Mouse (Mus musculus) midbrain, embryonic 12.5 days (tissue): ENCODE measurements around the gene Sgsm3. TPM values are rescaled to one million over a fixed set of nuclear protein-coding genes. Genes with fewer than 3 reads are reported as not detected.

Experiments
- ATAC-seq: fragments of 200-750 bp; cut with Nextera tagmentation; 2 replicates; pipeline ENCODE4 v1.8.0; 2017; ENCODE audit warnings: low read depth, moderate TSS enrichment, moderate library complexity; ENCODE audit not compliant: low FRiP score
- H3K27ac ChIP-seq: fragments of 300-500 bp; sonication (generic); replicated peaks from 2 replicates; pipeline ENCODE4 v1.5.1; 2016; ENCODE audit warnings: mild to moderate bottlenecking
- H3K27me3 ChIP-seq: fragments of 300-500 bp; sonication (generic); 2 replicates; pipeline ENCODE4 v1.6.1; 2016; ENCODE audit warnings: mild to moderate bottlenecking
- H3K36me3 ChIP-seq: fragments of 300-500 bp; sonication (generic); 2 replicates; pipeline ENCODE4 v1.6.1; 2016
- H3K4me1 ChIP-seq: fragments of 300-500 bp; sonication (generic); 2 replicates; pipeline ENCODE4 v1.6.1; 2016
- H3K4me2 ChIP-seq: fragments of 300-500 bp; sonication (generic); replicated peaks from 2 replicates; pipeline ENCODE4 v1.6.1; 2016; ENCODE audit warnings: mild to moderate bottlenecking, moderate library complexity
- H3K4me3 ChIP-seq: fragments of 300-500 bp; sonication (generic); 2 replicates; pipeline ENCODE4 v1.5.1; 2016; ENCODE audit warnings: mild to moderate bottlenecking
- H3K9ac ChIP-seq: fragments of 300-500 bp; sonication (generic); replicated peaks from 2 replicates; pipeline ENCODE4 v1.6.1; 2016; ENCODE audit warnings: mild to moderate bottlenecking, moderate library complexity
- H3K9me3 ChIP-seq: fragments of 300-500 bp; sonication (generic); 2 replicates; pipeline ENCODE4 v1.6.1; 2016; ENCODE audit warnings: mild to moderate bottlenecking
- WGBS: fragments of 180-500 bp; shearing (Covaris S2); methylation state at CpG from one replicate; pipeline ENCODE4 v1.1.7; 2016; 5-methylcytosine and 5-hydroxymethylcytosine counted together
- polyA plus RNA-seq: library from polyadenylated mRNA; unstranded; fragments of >200 nt; fragmentation: Nextera tagmentation; extraction: Ambion mirVana; gene quantifications from 2 replicates; pipeline ENCODE4 v1.2.1, GENCODE M21; 2016

Sgsm3 gene
- polyA plus RNA-seq, 1 experiment from 2014 or later, result 32.0 TPM

DNA sequence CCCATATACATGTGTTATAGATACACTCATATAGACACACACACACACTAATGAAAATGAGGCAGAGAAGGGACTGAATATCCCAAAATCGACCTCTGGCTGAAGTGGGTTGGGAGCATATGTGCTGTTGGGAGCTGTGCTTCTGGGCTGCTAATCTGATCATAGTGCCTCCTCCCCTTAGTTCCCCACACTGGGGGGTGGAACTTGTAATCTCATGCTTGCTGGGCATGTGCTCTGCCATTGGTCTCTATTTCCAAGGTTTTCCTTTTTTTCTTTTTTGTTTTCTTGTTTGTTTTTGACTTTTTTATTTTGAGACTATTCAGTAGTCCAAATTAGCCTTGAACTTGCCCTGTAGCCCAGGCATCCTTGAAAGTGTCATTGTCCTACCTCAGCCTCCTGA, 10.8 kb downstream of the Sgsm3 start:
- Histone ChIP-seq H3K9ac (no peak overlapping the region), H3K9me3 (no peaks in the 10 kb centered on the region), H3K4me2 (no peak overlapping the region), H3K27ac (no peak overlapping the region), H3K4me1 (no peaks in the 10 kb centered on the region), H3K36me3 (no peaks in the 10 kb centered on the region), H3K4me3 (no peak overlapping the region), H3K27me3 (no peaks in the 10 kb centered on the region)
- WGBS, result 59% methylated on average over 1 of the region's 1 CpGs
- no peak for ATAC-seq

DNA sequence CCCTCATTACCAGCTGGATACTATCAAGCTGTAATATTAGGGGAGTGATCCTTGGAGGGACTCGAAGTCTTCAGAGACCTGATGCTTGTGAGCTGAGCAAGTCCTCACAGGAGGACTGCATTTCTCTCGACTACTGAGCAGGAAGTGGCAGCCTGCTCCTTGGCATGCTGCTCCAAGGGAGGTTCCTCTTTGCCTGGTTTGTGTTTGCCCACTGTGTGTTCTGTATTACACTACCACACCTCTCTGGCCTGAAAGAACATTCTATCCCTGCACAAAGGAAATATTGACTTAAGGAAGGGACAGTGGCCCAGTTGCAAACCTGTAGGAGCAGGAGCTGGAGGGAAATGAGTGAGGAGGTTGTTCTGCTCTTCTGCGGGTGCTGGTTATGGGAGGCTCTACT, 12.1 kb downstream of the Sgsm3 start:
- H3K27ac ChIP-seq, result no peak overlapping the region
- H3K9me3 ChIP-seq, result no peaks in the 10 kb centered on the region
- no peak for ATAC-seq
- no peaks in the 10 kb centered on the region for H3K4me1 ChIP-seq
- H3K4me3 ChIP-seq, result no peak overlapping the region
- no peaks in the 10 kb centered on the region for H3K36me3 ChIP-seq
- H3K9ac ChIP-seq, result no peak overlapping the region
- no peaks in the 10 kb centered on the region for H3K27me3 ChIP-seq
- no peak overlapping the region for H3K4me2 ChIP-seq
- 84% methylated on average over 3 of the region's 3 CpGs for WGBS

DNA sequence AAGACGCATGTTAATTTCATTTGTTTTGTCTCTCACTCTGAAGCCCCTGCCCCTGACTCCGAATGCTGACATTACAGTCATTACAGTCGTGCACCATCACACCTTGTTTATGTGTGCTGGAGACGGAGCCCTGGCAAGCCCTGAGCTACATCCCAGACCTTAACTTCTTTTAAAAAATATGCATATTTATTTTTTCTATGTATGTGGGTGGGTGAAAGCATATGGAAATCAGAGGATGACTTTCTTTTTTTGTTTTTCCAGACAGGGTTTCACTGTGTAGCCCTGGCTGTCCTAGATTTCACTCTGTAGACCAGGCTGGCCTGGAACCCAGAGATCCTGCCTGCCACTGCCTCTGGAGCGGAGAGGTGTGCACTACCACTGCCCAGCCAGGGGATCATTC, 17.4 kb downstream of the Sgsm3 start:
- Histone ChIP-seq H3K27ac (no peak overlapping the region), H3K4me2 (no peak overlapping the region), H3K4me3 (no peak overlapping the region), H3K9ac (no peak overlapping the region), H3K9me3 (no peaks in the 10 kb centered on the region), H3K36me3 (no peaks in the 10 kb centered on the region), H3K27me3 (no peaks in the 10 kb centered on the region), H3K4me1 (0 out of 2 replicates have a peak, but pooled peaks cover under 1% of the 10 kb centered on the region)
- no peak for ATAC-seq
- WGBS, result 89% methylated on average over 5 of the region's 5 CpGs

DNA sequence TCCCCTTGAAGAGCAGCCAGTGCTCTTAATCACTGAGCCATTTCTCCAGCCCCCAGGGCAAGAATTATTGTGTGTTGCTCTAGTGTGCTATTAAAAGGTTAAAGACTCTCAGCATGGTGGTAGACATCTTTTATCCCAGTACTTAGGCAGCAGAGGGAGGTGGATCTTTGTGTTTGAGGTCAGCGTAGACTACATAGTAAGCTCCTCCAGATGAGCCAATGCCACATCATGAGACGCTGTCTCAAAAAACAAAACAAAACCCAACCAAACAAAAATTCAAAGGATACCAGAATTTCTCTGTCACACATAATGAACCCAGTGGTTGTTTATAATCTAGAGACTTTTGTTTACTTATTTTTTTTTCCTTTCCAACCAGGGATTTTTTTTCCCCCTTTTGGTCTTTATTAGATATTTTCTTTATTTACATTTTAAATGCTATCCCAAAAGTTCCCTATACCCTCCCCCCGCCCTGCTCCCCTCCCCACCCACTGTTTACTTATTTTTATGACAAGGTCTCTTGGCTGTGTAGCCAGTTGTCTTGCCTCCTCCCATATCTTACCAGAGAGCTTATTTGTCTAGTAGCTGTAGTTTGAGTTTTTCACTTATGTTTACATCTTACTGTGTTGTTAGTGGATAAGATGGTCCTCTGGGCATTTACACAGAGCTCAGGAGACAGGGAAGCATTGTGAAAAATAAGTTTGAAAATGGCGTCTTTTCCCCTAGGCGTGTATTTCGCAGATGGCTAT, 18.7 kb downstream of the Sgsm3 start:
- Histone ChIP-seq H3K4me3 (no peak overlapping the region), H3K9ac (no peak overlapping the region), H3K36me3 (no peaks in the 10 kb centered on the region), H3K4me1 (0 out of 2 replicates have a peak, but pooled peaks cover 4% of the 10 kb centered on the region), H3K27me3 (no peaks in the 10 kb centered on the region), H3K9me3 (no peaks in the 10 kb centered on the region), H3K4me2 (no peak overlapping the region), H3K27ac (no peak overlapping the region)
- ATAC-seq, result no peak
- 76% methylated on average over 6 of the region's 6 CpGs for WGBS

DNA sequence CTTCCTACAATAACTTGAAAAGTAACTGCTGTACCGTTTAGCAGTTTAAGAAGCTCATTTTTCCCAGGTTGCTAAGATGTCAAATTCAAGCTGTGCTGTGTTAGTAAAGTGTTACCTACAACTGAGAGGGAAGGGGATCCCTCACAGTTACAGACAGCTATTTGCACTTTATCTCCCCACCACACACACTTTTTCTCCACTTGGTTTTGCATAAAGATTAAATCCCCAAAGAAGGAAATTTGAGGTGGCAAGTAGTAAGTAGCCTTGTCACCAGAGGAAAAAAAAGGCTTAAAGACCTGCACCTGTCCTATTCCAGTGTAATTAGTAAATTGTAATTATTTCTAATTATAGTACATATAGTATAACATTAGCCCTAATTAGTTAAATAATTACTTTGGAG, 19.5 kb downstream of the Sgsm3 start:
- Histone ChIP-seq H3K4me1 (0 out of 2 replicates have a peak, but pooled peaks cover 4% of the 10 kb centered on the region), H3K27me3 (no peaks in the 10 kb centered on the region), H3K9me3 (no peaks in the 10 kb centered on the region), H3K9ac (no peak overlapping the region), H3K4me2 (no peak overlapping the region), H3K36me3 (no peaks in the 10 kb centered on the region), H3K4me3 (no peak overlapping the region), H3K27ac (no peak overlapping the region)
- ATAC-seq, result no peak
- WGBS, result 61% methylated on average over 1 of the region's 1 CpGs

DNA sequence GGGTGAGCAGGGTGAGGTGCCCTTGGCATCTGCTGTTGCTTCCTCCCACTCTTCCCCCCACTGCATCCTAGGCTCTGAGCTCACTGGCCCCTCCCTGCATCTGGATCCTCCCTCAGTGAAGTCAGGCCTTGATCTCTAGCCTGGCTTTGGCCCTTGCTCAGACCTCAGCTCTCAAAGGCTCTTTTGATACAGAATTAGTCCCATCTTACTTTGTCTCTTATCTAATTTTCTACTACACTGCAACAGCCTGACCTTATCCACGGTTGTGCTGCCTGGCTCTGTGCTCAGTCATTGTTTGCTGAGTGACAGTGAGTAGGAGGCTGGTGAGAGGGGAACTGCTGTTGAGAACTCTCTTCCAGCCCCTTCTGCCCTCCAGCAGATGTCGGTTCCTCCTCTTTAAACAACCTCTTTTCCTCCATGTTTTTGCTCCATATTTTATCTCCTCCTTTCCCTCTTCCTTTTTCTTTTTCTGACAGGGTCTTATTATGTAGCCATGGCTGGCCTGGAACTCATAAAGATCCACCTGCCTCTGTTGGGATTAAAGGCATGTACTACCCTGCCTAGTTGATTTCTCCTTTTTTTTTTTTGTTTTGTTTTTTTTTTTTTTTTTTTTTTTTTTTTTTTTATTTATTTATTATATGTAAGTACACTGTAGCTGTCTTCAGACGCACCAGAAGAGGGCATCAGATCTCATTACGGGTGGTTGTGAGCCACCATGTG, 23.0 kb downstream of the Sgsm3 start:
- no peaks in the 10 kb centered on the region for H3K9me3 ChIP-seq
- H3K4me1 ChIP-seq, result 0 out of 2 replicates have a peak, but pooled peaks cover 4% of the 10 kb centered on the region
- no peak overlapping the region for H3K4me3 ChIP-seq
- H3K4me2 ChIP-seq, result no peak overlapping the region
- no peak for ATAC-seq
- H3K36me3 ChIP-seq, result no peaks in the 10 kb centered on the region
- H3K27ac ChIP-seq, result no peak overlapping the region
- no peak overlapping the region for H3K9ac ChIP-seq
- H3K27me3 ChIP-seq, result no peaks in the 10 kb centered on the region
- 60% methylated on average over 3 of the region's 4 CpGs for WGBS

DNA sequence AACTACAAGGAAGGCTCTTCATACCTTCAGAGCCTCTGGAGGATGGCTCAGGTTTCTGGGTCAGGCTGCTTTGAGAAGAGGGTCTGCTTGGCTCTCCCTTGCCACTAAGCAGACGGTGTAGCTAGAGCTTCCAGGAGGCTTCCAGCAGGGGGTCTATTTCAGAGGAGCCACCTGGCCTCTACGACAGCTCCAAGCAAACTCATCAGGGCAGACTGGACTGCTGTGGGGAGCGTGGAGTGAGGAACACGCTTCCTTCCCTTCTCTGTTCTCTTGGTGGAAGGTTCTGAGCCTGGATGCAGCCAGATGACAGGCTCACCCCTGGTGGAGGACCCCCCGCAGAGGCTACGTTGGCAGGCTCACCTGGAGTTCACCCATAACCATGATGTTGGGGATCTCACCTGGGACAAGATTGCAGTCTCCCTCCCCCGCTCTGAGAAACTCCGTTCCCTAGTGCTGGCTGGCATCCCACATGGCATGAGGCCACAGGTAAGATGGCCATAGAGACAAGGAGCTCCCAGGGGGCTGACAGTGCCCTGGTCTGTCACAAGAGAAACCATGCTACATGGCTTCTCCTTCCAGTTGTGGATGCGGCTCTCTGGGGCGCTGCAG, 28.7 kb downstream of the Sgsm3 start:
- H3K27ac ChIP-seq, result no peak overlapping the region
- H3K27me3 ChIP-seq, result no peaks in the 10 kb centered on the region
- H3K36me3 ChIP-seq, result peaks cover 35% of the 10 kb centered on the region
- 86% methylated on average over 10 of the region's 10 CpGs for WGBS
- H3K4me1 ChIP-seq, result no peaks in the 10 kb centered on the region
- no peak overlapping the region for H3K9ac ChIP-seq
- no peak overlapping the region for H3K4me2 ChIP-seq
- no peaks in the 10 kb centered on the region for H3K9me3 ChIP-seq
- no peak overlapping the region for H3K4me3 ChIP-seq
- no peak for ATAC-seq

DNA sequence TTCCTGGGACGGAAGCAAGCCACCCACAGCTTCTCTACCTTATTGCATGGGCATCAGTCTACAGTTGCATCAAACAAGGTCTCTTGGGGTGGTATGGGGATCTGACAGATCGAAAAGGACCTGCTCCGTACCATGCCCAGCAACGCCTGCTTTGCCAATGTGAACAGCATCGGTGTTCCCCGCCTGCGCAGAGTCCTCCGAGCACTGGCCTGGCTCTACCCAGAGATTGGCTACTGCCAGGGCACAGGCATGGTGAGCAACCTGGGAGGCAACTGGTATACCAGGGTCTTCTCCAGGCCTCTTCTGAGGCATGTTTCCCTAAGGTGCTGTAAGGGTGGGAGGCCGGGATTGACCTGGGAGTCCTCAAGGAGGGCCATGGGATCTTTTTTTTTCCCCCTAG, 29.8 kb downstream of the Sgsm3 start:
- ATAC-seq, result no peak
- H3K27ac ChIP-seq, result no peak overlapping the region
- 96% methylated on average over 9 of the region's 9 CpGs for WGBS
- no peaks in the 10 kb centered on the region for H3K9me3 ChIP-seq
- no peaks in the 10 kb centered on the region for H3K4me1 ChIP-seq
- no peak overlapping the region for H3K4me2 ChIP-seq
- no peak overlapping the region for H3K4me3 ChIP-seq
- no peaks in the 10 kb centered on the region for H3K27me3 ChIP-seq
- peaks cover 46% of the 10 kb centered on the region for H3K36me3 ChIP-seq
- no peak overlapping the region for H3K9ac ChIP-seq

DNA sequence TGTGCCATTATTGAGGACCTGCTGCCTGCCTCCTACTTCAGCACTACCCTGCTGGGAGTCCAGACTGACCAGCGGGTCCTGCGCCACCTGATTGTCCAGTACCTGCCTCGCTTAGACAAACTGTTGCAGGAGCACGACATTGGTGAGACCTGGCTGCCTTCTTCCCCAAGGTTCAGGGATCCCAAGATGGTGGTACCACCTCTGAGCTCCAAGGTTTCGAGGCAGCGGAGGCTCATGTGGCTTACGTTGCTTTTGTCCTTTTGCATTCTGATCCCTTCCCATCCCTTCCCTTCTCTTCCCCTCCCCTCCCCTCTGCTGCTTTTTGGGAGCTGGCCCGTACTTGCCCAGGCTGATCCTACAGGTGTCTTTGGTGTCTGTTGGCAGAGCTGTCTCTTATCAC, 30.3 kb downstream of the Sgsm3 start:
- Histone ChIP-seq H3K27ac (no peak overlapping the region), H3K4me2 (no peak overlapping the region), H3K9me3 (no peaks in the 10 kb centered on the region), H3K9ac (no peak overlapping the region), H3K27me3 (no peaks in the 10 kb centered on the region), H3K36me3 (peaks cover 52% of the 10 kb centered on the region), H3K4me3 (no peak overlapping the region), H3K4me1 (no peaks in the 10 kb centered on the region)
- 86% methylated on average over 8 of the region's 8 CpGs for WGBS
- no peak for ATAC-seq

DNA sequence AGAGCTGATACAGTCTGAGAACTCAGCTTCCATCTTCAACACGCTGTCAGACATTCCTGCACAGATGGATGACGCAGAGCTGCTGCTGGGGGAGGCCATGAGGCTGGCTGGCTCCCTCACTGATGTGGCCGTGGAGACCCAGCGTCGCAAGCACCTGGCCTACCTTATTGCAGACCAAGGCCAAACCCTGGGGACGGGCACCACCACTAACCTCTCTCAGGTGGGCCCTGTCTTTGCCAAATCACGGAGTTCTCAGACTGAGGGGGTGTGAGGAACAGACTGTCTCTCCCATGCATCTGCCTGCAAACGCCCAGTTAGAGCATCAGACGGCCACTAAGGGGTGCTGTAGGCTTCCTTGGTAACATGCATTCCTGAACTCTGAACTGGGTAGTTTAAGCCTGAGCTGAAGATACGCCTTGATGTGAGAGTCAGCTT, 31.1 kb downstream of the Sgsm3 start:
- 63% methylated on average over 10 of the region's 10 CpGs for WGBS
- H3K27ac ChIP-seq, result no peak overlapping the region

DNA sequence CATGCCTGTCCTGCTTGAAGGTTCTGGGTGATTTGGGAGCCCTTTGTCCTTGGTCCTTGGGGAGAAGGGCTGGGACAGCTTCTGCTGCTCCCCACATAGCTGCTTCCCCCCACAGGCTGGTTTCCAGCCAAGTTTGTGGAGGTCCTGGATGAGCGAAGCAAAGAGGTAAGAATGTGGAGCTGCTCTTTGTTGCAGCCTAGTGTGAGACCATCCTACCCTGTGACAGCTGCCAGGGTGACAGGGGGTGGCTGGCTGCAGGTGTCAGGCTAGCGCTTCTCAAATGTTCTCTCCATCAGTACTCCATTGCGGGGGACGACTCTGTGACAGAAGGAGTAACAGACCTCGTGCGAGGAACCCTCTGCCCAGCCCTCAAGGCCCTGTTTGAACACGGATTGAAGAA, 32.5 kb downstream of the Sgsm3 start:
- H3K36me3 ChIP-seq, result peaks cover 72% of the 10 kb centered on the region
- no peak for ATAC-seq
- WGBS, result 91% methylated on average over 7 of the region's 7 CpGs

More for the DNA sequence above, 31.1 kb downstream of the Sgsm3 start:
- Histone ChIP-seq H3K27me3 (no peaks in the 10 kb centered on the region), H3K36me3 (peaks cover 60% of the 10 kb centered on the region), H3K4me2 (no peak overlapping the region), H3K4me3 (no peak overlapping the region), H3K9ac (no peak overlapping the region), H3K4me1 (no peaks in the 10 kb centered on the region), H3K9me3 (no peaks in the 10 kb centered on the region)
- no peak for ATAC-seq

DNA sequence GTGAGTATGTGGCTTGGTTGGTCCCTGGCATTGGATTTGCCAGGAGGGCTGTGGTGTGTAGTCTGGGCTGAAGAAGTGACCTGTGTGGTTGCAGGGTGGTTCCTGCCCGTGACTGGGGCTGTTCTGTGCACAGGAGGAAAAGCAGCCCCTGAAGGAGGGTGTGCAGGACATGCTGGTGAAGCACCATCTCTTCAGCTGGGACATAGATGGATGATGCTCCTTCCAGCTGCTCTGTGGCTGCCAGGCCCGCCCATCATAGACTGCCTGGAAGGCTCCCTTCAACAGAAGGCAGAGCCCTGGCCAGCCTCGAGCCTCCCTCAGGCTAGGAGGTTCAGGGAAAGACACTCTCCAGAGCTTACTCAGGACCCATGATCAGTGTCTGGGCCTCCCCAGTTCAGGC, 34.0 kb downstream of the Sgsm3 start:
- no peaks in the 10 kb centered on the region for H3K4me1 ChIP-seq
- WGBS, result 75% methylated on average over 3 of the region's 3 CpGs
- peaks cover 82% of the 10 kb centered on the region for H3K36me3 ChIP-seq
- H3K27me3 ChIP-seq, result no peaks in the 10 kb centered on the region
- no peaks in the 10 kb centered on the region for H3K9me3 ChIP-seq
- no peak overlapping the region for H3K9ac ChIP-seq
- no peak overlapping the region for H3K27ac ChIP-seq
- ATAC-seq, result no peak
- H3K4me2 ChIP-seq, result no peak overlapping the region
- no peak overlapping the region for H3K4me3 ChIP-seq

More for the DNA sequence above, 32.5 kb downstream of the Sgsm3 start:
- no peak overlapping the region for H3K27ac ChIP-seq
- H3K4me2 ChIP-seq, result no peak overlapping the region
- H3K4me3 ChIP-seq, result no peak overlapping the region
- no peak overlapping the region for H3K9ac ChIP-seq
- H3K4me1 ChIP-seq, result no peaks in the 10 kb centered on the region
- no peaks in the 10 kb centered on the region for H3K27me3 ChIP-seq
- no peaks in the 10 kb centered on the region for H3K9me3 ChIP-seq
